Mouse (Mus musculus) stomach, postnatal 0 days (tissue): Measurements from ENCODE around the gene Rtp1.

Experiments
- CTCF ChIP-seq: IDR thresholded peaks from 2 replicates; pipeline ENCODE4 v1.5.1; 2016; ENCODE audit warnings: antibody characterized with exemption, low read depth, mild to moderate bottlenecking, moderate library complexity
- EP300 ChIP-seq: optimal IDR thresholded peaks from 2 replicates; pipeline ENCODE3; 2016; ENCODE audit warnings: antibody characterized with exemption

DNA sequence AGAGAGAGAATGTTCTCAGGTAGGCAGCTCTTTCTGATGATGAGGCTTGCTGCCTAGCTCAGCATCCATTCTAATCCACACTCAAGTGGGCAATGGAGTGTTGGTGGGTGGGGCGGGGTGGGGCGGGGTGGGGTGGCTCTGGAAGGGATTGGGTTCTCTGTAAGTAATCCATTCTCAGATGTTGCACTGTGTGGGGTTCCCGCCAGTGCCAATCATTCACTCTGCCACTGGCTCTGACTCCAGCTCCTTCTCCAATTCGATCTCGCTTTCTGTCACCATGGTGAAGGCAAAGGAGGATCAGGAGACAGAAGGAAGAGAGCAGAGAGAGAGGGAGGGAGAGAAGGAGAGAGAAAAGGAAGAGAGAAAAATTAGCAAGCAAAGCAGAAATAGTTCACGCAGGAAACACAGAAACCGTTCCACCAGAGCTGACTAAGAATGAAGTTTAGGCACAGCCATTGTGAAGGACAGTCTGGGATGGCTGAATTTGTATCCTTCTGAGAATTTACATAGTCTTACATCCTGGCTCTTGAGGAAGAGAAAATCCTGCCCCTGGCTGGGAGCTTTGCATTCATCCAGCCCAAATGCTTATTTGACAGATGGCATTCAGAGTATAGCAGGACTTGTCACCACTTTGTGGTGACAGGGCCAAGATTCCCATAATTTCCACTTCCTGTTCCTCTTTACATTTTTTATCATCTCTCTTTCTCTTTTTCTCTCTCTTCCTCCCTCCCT is 51.1 kb downstream of the Rtp1 start:
- TF ChIP-seq CTCF (no peak), EP300 (no peak)
